Mouse (Mus musculus) brain, adult 2 months (tissue): ENCODE measurements around the gene Defb7.
A peak's percentile ranks its signal among the peaks of the same experiment; 100 is the strongest.

ENCODE experiments used
- DNase-seq: peaks from one replicate; pipeline ENCODE4 v3.0.0; 2011; ENCODE audit warnings: low read depth, low spot score

Gene Defb7

DNA sequence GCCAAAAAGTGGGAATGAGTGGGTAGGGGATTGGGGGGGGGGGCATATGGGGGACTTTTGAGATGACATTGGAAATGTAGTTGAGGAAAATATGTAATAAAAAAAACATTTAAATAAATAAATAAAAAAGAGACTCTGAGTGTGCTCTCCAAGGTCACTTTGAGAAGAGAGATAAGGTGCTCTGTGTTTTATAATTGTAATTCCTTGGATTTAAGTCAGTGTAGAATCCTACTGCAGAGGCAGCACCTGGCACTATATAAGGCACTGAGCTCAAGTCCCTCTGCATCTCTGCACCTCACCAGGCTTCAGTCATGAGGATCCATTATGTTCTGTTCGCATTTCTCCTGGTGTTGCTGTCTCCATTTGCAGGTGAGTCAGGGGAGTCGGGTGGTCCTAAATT is at the start of gene Defb7:
Defb7 (plus strand) TSS at position 301 of the 400 bp plus-strand sequence.
- no peak for DNase-seq

GRCm38 (mm10) chr8:19446378-19446777 is 48.5 kb upstream of the Defb7 start:
- no peak for DNase-seq

DNA sequence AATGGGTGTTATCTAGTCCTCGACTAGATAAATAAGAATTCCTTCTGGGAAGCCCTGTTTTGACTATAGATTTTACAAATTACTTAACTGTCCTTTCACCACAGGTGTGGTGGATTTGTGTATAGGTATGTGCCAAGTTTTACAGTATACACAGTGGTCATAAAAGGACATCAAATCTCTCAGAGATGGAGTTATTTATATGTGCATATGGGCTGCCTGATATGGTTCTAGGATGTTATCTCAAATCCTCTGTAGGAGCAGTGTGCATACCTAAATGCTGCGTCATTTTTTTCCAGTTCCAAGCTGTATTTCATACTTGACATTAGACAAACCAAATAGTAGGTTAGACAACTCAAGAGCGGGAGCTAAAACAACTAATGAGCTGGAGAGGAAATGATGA is 33.5 kb upstream of the Defb7 start:
- no peak for DNase-seq

DNA sequence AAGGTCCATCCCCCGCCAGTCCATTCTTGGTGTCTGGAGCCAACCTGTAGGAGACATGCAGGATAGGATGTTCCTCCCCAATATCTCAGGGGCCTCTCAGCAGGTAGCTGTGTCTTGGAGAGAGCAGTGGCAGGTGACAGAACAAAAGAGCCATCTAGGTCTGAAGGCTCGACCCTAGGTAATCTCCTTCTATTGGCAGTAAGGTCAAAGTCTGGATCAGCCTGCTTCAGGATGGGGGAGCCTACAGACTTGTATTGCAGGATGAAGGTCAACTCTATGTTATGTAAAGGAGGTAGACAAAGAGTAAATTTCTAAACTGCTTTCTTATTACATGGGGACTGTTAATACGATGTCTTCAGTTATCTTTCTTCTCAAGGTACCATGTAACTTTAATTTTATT is 25.9 kb upstream of the Defb7 start:
- no peak for DNase-seq

- DNase-seq: no peak
These were observed 5.6 kb downstream of the Defb7 start for GRCm38 (mm10) chr8:19500524-19500923.

DNA sequence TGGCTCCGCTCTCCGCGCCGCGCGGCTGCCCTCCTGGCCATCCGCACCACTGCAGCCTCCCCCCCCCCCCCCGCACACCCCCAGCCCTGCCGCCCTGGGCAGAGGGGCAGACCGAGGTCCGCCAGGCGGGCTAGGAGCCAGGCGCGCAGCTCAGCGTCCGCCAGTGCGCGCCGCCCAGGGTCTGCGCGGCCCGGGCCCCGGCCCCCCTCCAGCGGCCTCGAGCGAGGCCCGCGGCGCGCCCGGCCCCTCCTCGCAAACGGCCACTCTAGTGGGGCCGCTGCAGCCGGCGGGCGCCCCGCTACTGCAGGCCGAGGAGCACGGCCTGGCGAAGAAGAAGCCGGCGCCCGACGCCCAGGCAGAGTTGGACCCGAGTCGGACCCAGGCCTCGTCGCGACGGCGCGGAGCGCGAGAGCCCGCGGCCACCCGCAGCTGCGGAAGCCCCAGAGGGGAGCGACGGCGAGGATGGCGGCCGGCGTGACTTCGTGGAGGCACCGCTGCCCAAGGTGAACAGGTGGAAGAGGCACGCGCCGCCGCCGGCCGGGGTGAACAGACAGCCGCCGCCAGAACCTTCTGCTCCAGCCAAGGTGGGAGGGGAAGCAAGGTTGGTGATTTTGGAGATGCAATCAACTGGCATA is 40.4 kb downstream of the Defb7 start:
- no peak for DNase-seq

DNA sequence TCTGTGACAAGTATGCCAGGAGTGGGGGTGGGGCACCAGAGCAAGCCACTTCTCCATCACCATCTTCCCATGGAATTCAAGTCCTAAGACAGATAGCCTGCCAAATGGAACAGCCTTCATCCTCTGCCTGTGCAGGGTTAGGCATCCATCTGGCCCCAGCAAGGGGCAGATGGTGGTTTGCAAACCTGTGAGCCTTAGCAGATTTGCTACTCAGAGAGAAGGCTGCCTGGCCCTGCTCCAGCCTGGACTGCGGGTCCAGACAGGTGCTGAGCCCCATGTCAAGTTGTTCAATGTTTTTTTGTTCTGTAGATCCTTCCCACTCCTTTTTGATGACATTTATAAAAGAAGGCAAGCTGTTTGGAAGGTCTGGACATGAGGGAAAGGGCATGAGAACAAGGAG is 45.5 kb downstream of the Defb7 start:
- DNase-seq: peak; percentile 14
